Mouse (Mus musculus): ENCODE data around the gene Foxi1. TPM values are rescaled to one million over a fixed set of nuclear protein-coding genes. Genes with fewer than 3 reads are reported as not detected.

The Foxi1 gene
- polyA plus RNA-seq, 1 experiment from 2014 or later = not detected

Other genes with a start within 250 kb of the Foxi1 start
- gene Kcnmb1, start 245.1 kb downstream of the Foxi1 start, polyA plus RNA-seq (2015; fragmentation: Nextera tagmentation; extraction: Ambion mirVana) = 1.5 TPM in 2 replicates
- gene Kcnip1, start 214.9 kb downstream of the Foxi1 start, polyA plus RNA-seq (2015; fragmentation: Nextera tagmentation; extraction: Ambion mirVana) = 0.57 and 0.70 TPM in 2 replicates
- gene Lcp2, start 161.2 kb downstream of the Foxi1 start, polyA plus RNA-seq (2015; fragmentation: Nextera tagmentation; extraction: Ambion mirVana) = 2.5 and 5.3 TPM in 2 replicates
- gene 4930469K13Rik, start 109.5 kb downstream of the Foxi1 start, polyA plus RNA-seq (2015; fragmentation: Nextera tagmentation; extraction: Ambion mirVana) = 0.46 TPM in 1 of 2 replicates, not detected in the other
- 0.04 and 0.06 TPM in 2 replicates for gene Fam196b, start 106.7 kb upstream of the Foxi1 start, polyA plus RNA-seq (2015; fragmentation: Nextera tagmentation; extraction: Ambion mirVana)

All from lung, embryonic 15.5 days (tissue).